Mouse (Mus musculus): ENCODE results near the gene Tmem120b. TPM values are rescaled to one million over a fixed set of nuclear protein-coding genes. Genes with fewer than 3 reads are reported as not detected.
A peak's percentile ranks its signal among the peaks of the same experiment; 100 is the strongest.

Tmem120b gene
- polyA plus RNA-seq, 2 experiments, result 13.8 to 21.0 TPM

- Histone ChIP-seq H3K27ac (replicated peaks; ENCODE audit: low read depth, low read length) (peak overlapping the region; percentile 100), H3K4me3 (replicated peaks; ENCODE audit: low read length) (peak overlapping the region; percentile 93), H3K4me1 (ENCODE audit: control insufficient read depth, insufficient read depth, low read length) (peaks cover 68% of the 10 kb centered on the region), H3K27me3 (ENCODE audit: control insufficient read depth, insufficient read depth, low read length) (no peaks in the 10 kb centered on the region), H3K4me2 (replicated peaks; ENCODE audit: low read depth, low read length, severe bottlenecking) (peak overlapping the region; percentile 100), H3K9me3 (ENCODE audit: control insufficient read depth, low read length) (no peaks in the 10 kb centered on the region), H3K9ac (ENCODE audit: low read depth, low read length, severe bottlenecking) (peak overlapping the region; percentile 99), H3K36me3 (ENCODE audit: control insufficient read depth, insufficient read depth, low read length) (peaks cover 34% of the 10 kb centered on the region)
- ATAC-seq (ENCODE audit: low FRiP score, low read depth) (peak; percentile 1; the same call in 1 of the 2 replicates), DNase-seq (ENCODE audit: low spot score) (peak; percentile 72)
- 2% methylated on average over 28 of the region's 30 CpGs for WGBS
- TF ChIP-seq POLR2A (IDR thresholded peaks at IDR 0.05; ENCODE audit: borderline replicate concordance, extremely low read depth, insufficient read depth, insufficient read length), result no peak
These were observed 67.5 kb downstream of the Tmem120b start for GRCm38 (mm10) chr5:123135471-123136360.

GRCm38 (mm10) chr5:123136361-123137043 is 68.3 kb downstream of the Tmem120b start:
- no peak for TF ChIP-seq POLR2A (IDR thresholded peaks at IDR 0.05; ENCODE audit: borderline replicate concordance, extremely low read depth, insufficient read depth, insufficient read length)
- Histone ChIP-seq H3K9me3 (ENCODE audit: control insufficient read depth, low read length) (no peaks in the 10 kb centered on the region), H3K9ac (ENCODE audit: low read depth, low read length, severe bottlenecking) (peak overlapping the region; percentile 99), H3K4me2 (replicated peaks; ENCODE audit: low read depth, low read length, severe bottlenecking) (peak overlapping the region; percentile 100), H3K4me3 (replicated peaks; ENCODE audit: low read length) (peak overlapping the region; percentile 93), H3K36me3 (ENCODE audit: control insufficient read depth, insufficient read depth, low read length) (peaks cover 31% of the 10 kb centered on the region), H3K27ac (replicated peaks; ENCODE audit: low read depth, low read length) (peak overlapping the region; percentile 100), H3K4me1 (ENCODE audit: control insufficient read depth, insufficient read depth, low read length) (peaks cover 64% of the 10 kb centered on the region), H3K27me3 (ENCODE audit: control insufficient read depth, insufficient read depth, low read length) (no peaks in the 10 kb centered on the region)
- peak; percentile 92 for DNase-seq (ENCODE audit: low spot score)
- 2% methylated on average over 13 of the region's 13 CpGs for WGBS
- ATAC-seq (ENCODE audit: low FRiP score, low read depth), result peak; percentile 10; the same call in 1 of the 2 replicates

GRCm38 (mm10) chr5:123137044-123137909 is 69.1 kb downstream of the Tmem120b start:
- H3K27ac ChIP-seq (replicated peaks; ENCODE audit: low read depth, low read length), result peak overlapping the region; percentile 100
- peak overlapping the region; percentile 99 for H3K9ac ChIP-seq (ENCODE audit: low read depth, low read length, severe bottlenecking)
- peak; percentile 82 for DNase-seq (ENCODE audit: low spot score)
- H3K36me3 ChIP-seq (ENCODE audit: control insufficient read depth, insufficient read depth, low read length), result peaks cover 31% of the 10 kb centered on the region
- peak overlapping the region; percentile 100 for H3K4me2 ChIP-seq (replicated peaks; ENCODE audit: low read depth, low read length, severe bottlenecking)
- WGBS, result 2% methylated on average over 20 of the region's 20 CpGs
- no peak for TF ChIP-seq POLR2A (IDR thresholded peaks at IDR 0.05; ENCODE audit: borderline replicate concordance, extremely low read depth, insufficient read depth, insufficient read length)
- H3K27me3 ChIP-seq (ENCODE audit: control insufficient read depth, insufficient read depth, low read length), result no peaks in the 10 kb centered on the region
- peak overlapping the region; percentile 93 for H3K4me3 ChIP-seq (replicated peaks; ENCODE audit: low read length)
- peaks cover 56% of the 10 kb centered on the region for H3K4me1 ChIP-seq (ENCODE audit: control insufficient read depth, insufficient read depth, low read length)
- no peak for ATAC-seq (ENCODE audit: low FRiP score, low read depth)
- H3K9me3 ChIP-seq (ENCODE audit: control insufficient read depth, low read length), result no peaks in the 10 kb centered on the region

GRCm38 (mm10) chr5:123137910-123138229 is 69.7 kb downstream of the Tmem120b start:
- no peaks in the 10 kb centered on the region for H3K9me3 ChIP-seq (ENCODE audit: control insufficient read depth, low read length)
- ATAC-seq (ENCODE audit: low FRiP score, low read depth), result no peak
- DNase-seq (ENCODE audit: low spot score), result no peak
- H3K27me3 ChIP-seq (ENCODE audit: control insufficient read depth, insufficient read depth, low read length), result no peaks in the 10 kb centered on the region
- H3K4me1 ChIP-seq (ENCODE audit: control insufficient read depth, insufficient read depth, low read length), result peaks cover 50% of the 10 kb centered on the region
- H3K4me2 ChIP-seq (replicated peaks; ENCODE audit: low read depth, low read length, severe bottlenecking), result peak overlapping the region; percentile 100
- peak overlapping the region; percentile 100 for H3K27ac ChIP-seq (replicated peaks; ENCODE audit: low read depth, low read length)
- H3K4me3 ChIP-seq (replicated peaks; ENCODE audit: low read length), result peak overlapping the region; percentile 93
- WGBS, result 2% methylated on average over 6 of the region's 6 CpGs
- peaks cover 31% of the 10 kb centered on the region for H3K36me3 ChIP-seq (ENCODE audit: control insufficient read depth, insufficient read depth, low read length)
- H3K9ac ChIP-seq (ENCODE audit: low read depth, low read length, severe bottlenecking), result peak overlapping the region; percentile 99
- no peak for TF ChIP-seq POLR2A (IDR thresholded peaks at IDR 0.05; ENCODE audit: borderline replicate concordance, extremely low read depth, insufficient read depth, insufficient read length)

All from limb, embryonic 14.5 days (tissue).